Mouse (Mus musculus) lung, embryonic 16.5 days (tissue): ENCODE measurements around the gene Spata20. TPM values are rescaled to one million over a fixed set of nuclear protein-coding genes. Genes with fewer than 3 reads are reported as not detected.

ENCODE experiments used
- ATAC-seq: fragments of 200-750 bp; cut with Nextera tagmentation; 2 replicates; pipeline ENCODE4 v1.8.0; 2017; ENCODE audit warnings: low read depth, mild to moderate bottlenecking, moderate library complexity
- H3K27ac ChIP-seq: fragments of 300-500 bp; sonication (generic); 2 replicates; pipeline ENCODE4 v1.5.1; 2014; ENCODE audit warnings: mild to moderate bottlenecking, control low read depth, low read length
- H3K27me3 ChIP-seq: fragments of 300-500 bp; sonication (generic); 2 replicates; pipeline ENCODE4 v1.6.1; 2014; ENCODE audit warnings: low read depth, low read length, mixed read lengths; ENCODE audit not compliant: control insufficient read depth, insufficient read depth
- H3K36me3 ChIP-seq: fragments of 300-500 bp; sonication (generic); 2 replicates; pipeline ENCODE4 v1.6.1; 2014; ENCODE audit warnings: low read length; ENCODE audit not compliant: control insufficient read depth, insufficient read depth
- H3K4me1 ChIP-seq: fragments of 300-500 bp; sonication (generic); replicated peaks from 2 replicates; pipeline ENCODE4 v1.6.1; 2014; ENCODE audit warnings: low read length, mixed read lengths; ENCODE audit not compliant: control insufficient read depth, insufficient read depth
- H3K4me2 ChIP-seq: fragments of 300-500 bp; sonication (generic); 2 replicates; pipeline ENCODE4 v1.6.1; 2014; ENCODE audit warnings: low read depth, low read length, control low read depth
- H3K4me3 ChIP-seq: fragments of 300-500 bp; sonication (generic); 2 replicates; pipeline ENCODE4 v1.5.1; 2014; ENCODE audit warnings: mild to moderate bottlenecking, low read length, control low read depth
- H3K9ac ChIP-seq: fragments of 300-500 bp; sonication (generic); 2 replicates; pipeline ENCODE4 v1.6.1; 2014; ENCODE audit warnings: low read length, control low read depth
- H3K9me3 ChIP-seq: fragments of 300-500 bp; sonication (generic); 2 replicates; pipeline ENCODE4 v1.6.1; 2016; ENCODE audit warnings: low read length; ENCODE audit not compliant: control insufficient read depth
- WGBS: fragments of 180-500 bp; shearing (Covaris S2); extraction: QIAGEN DNeasy Blood & Tissue Kit; methylation state at CpG from one replicate; pipeline ENCODE4 v1.1.7; 2014; 5-methylcytosine and 5-hydroxymethylcytosine counted together
- polyA plus RNA-seq: library from polyadenylated mRNA; unstranded; fragments of >200 nt; fragmentation: Nextera tagmentation; extraction: Ambion mirVana; gene quantifications from 2 replicates; pipeline ENCODE4 v1.2.1, GENCODE M21; 2015

Gene Spata20
- polyA plus RNA-seq, 1 experiment from 2014 or later: 0.08 TPM

- peaks cover 2% of the 10 kb centered on the region for H3K36me3 ChIP-seq
- H3K27ac ChIP-seq: peak within 1 kb of the TSS; percentile 96
- peak; percentile 75 for ATAC-seq
- H3K27me3 ChIP-seq: no peaks in the 10 kb centered on the region; the same call in 1 of the 2 replicates
- H3K4me3 ChIP-seq: peak within 1 kb of the TSS; percentile 54
- H3K9ac ChIP-seq: peak within 1 kb of the TSS; percentile 68
- H3K4me1 ChIP-seq: peaks cover 29% of the 10 kb centered on the region
- under 1% methylated on average over 26 of the region's 26 CpGs for WGBS
- no peaks in the 10 kb centered on the region for H3K9me3 ChIP-seq
- peak within 1 kb of the TSS; percentile 58 for H3K4me2 ChIP-seq
These were observed 13.7 kb upstream of the Spata20 start, which contains the start of gene Epn3 for GRCm38 (mm10) chr11:94499661-94500152. Epn3 (minus strand) TSS chr11:94499974.

- H3K27me3 ChIP-seq: no peaks in the 10 kb centered on the region; the same call in 1 of the 2 replicates
- H3K4me1 ChIP-seq: peaks cover 29% of the 10 kb centered on the region
These were observed 13.1 kb upstream of the Spata20 start for GRCm38 (mm10) chr11:94499035-94499434.

GRCm38 (mm10) chr11:94498093-94498996 is 12.4 kb upstream of the Spata20 start:
- Histone ChIP-seq H3K4me2 (peak overlapping the region; percentile 58), H3K27me3 (no peaks in the 10 kb centered on the region; the same call in 1 of the 2 replicates), H3K27ac (peak overlapping the region; percentile 96), H3K9me3 (no peaks in the 10 kb centered on the region), H3K4me1 (peaks cover 29% of the 10 kb centered on the region), H3K36me3 (peaks cover 2% of the 10 kb centered on the region), H3K9ac (peak overlapping the region; percentile 68), H3K4me3 (peak overlapping the region; percentile 54)
- peak; percentile 59 for ATAC-seq
- 17% methylated on average over 19 of the region's 19 CpGs for WGBS

More at GRCm38 (mm10) chr11:94499035-94499434, 13.1 kb upstream of the Spata20 start:
- Histone ChIP-seq H3K9ac (peak overlapping the region; percentile 68), H3K27ac (peak overlapping the region; percentile 96), H3K9me3 (no peaks in the 10 kb centered on the region), H3K36me3 (peaks cover 2% of the 10 kb centered on the region), H3K4me3 (peak overlapping the region; percentile 54), H3K4me2 (peak overlapping the region; percentile 58)
- 0 out of 2 replicates have a peak, but pooled peaks have one; percentile 15 for ATAC-seq
- 6% methylated on average over 2 of the region's 2 CpGs for WGBS

- Histone ChIP-seq H3K9ac (peak overlapping the region; percentile 7; the same call in 1 of the 2 replicates), H3K4me1 (peaks cover 43% of the 10 kb centered on the region), H3K4me2 (peak overlapping the region; percentile 12), H3K27me3 (no peaks in the 10 kb centered on the region; the same call in 1 of the 2 replicates), H3K4me3 (no peak overlapping the region), H3K27ac (peak overlapping the region; percentile 70), H3K36me3 (peaks cover 2% of the 10 kb centered on the region), H3K9me3 (no peaks in the 10 kb centered on the region)
- 54% methylated on average over 3 of the region's 3 CpGs for WGBS
- ATAC-seq: peak; percentile 31
These were observed 9.4 kb upstream of the Spata20 start for GRCm38 (mm10) chr11:94495415-94495814.

- 57% methylated on average over 7 of the region's 7 CpGs for WGBS
- H3K9me3 ChIP-seq: no peaks in the 10 kb centered on the region
- H3K27ac ChIP-seq: no peak overlapping the region
- peaks cover 2% of the 10 kb centered on the region for H3K36me3 ChIP-seq
- no peak overlapping the region for H3K4me3 ChIP-seq
- H3K4me2 ChIP-seq: peak overlapping the region; percentile 78
- H3K27me3 ChIP-seq: no peaks in the 10 kb centered on the region; the same call in 1 of the 2 replicates
- peaks cover 30% of the 10 kb centered on the region; the same call in 1 of the 2 replicates for H3K4me1 ChIP-seq
- peak overlapping the region; percentile 19; the same call in 1 of the 2 replicates for H3K9ac ChIP-seq
- no peak for ATAC-seq
These were observed 5.7 kb upstream of the Spata20 start for GRCm38 (mm10) chr11:94491749-94492099.

GRCm38 (mm10) chr11:94491035-94491748 is 5.2 kb upstream of the Spata20 start:
- H3K4me3 ChIP-seq: peak overlapping the region; percentile 50
- H3K4me2 ChIP-seq: peak overlapping the region; percentile 78
- no peaks in the 10 kb centered on the region for H3K9me3 ChIP-seq
- H3K9ac ChIP-seq: peak overlapping the region; percentile 63
- no peaks in the 10 kb centered on the region; the same call in 1 of the 2 replicates for H3K27me3 ChIP-seq
- WGBS: 4% methylated on average over 53 of the region's 55 CpGs
- no peak overlapping the region for H3K27ac ChIP-seq
- H3K36me3 ChIP-seq: peaks cover 2% of the 10 kb centered on the region
- H3K4me1 ChIP-seq: peaks cover 30% of the 10 kb centered on the region; the same call in 1 of the 2 replicates
- ATAC-seq: 0 out of 2 replicates have a peak, but pooled peaks have one; percentile 26

- Histone ChIP-seq H3K9me3 (no peaks in the 10 kb centered on the region), H3K4me1 (peaks cover 26% of the 10 kb centered on the region; the same call in 1 of the 2 replicates), H3K4me2 (no peak overlapping the region), H3K4me3 (no peak overlapping the region), H3K36me3 (no peaks in the 10 kb centered on the region), H3K27me3 (peaks cover under 1% of the 10 kb centered on the region; the same call in 1 of the 2 replicates), H3K27ac (no peak overlapping the region), H3K9ac (no peak overlapping the region)
- 24% methylated on average over 4 of the region's 4 CpGs for WGBS
- no peak for ATAC-seq
These were observed 3.8 kb upstream of the Spata20 start for GRCm38 (mm10) chr11:94489745-94490144.

- Histone ChIP-seq H3K9ac (no peak overlapping the region), H3K27ac (no peak overlapping the region), H3K27me3 (peaks cover 2% of the 10 kb centered on the region; the same call in 1 of the 2 replicates), H3K4me3 (no peak overlapping the region), H3K4me2 (no peak overlapping the region), H3K4me1 (peaks cover 25% of the 10 kb centered on the region; the same call in 1 of the 2 replicates), H3K36me3 (no peaks in the 10 kb centered on the region), H3K9me3 (no peaks in the 10 kb centered on the region)
- WGBS: 79% methylated on average over 11 of the region's 11 CpGs
- no peak for ATAC-seq
These were observed 3.0 kb upstream of the Spata20 start for GRCm38 (mm10) chr11:94488767-94489533.
